Mouse (Mus musculus) myocyte (in vitro differentiated cells): ENCODE results near the gene Gm4894.

Experiments used
- E2F4 ChIP-seq: IDR thresholded peaks from one replicate; pipeline ENCODE4 v1.6.1; 2011; ENCODE audit warnings: mild to moderate bottlenecking, control low read depth, moderate library complexity; ENCODE audit not compliant: insufficient read depth
- MAX ChIP-seq: IDR thresholded peaks from one replicate; pipeline ENCODE4 v1.6.1; 2011; ENCODE audit warnings: low read depth, mild to moderate bottlenecking, control low read depth
- POLR2A ChIP-seq: IDR thresholded peaks from one replicate; pipeline ENCODE4 v1.6.1; 2011; ENCODE audit warnings: low read depth, mild to moderate bottlenecking, control low read depth, moderate library complexity; ENCODE audit not compliant: insufficient read length

GRCm38 (mm10) chr9:49246839-49247238 lies 3.5 kb upstream of the Gm4894 start:
- no peak for TF ChIP-seq MAX
- TF ChIP-seq POLR2A, result no peak
- TF ChIP-seq E2F4, result no peak
